8 mouse cellular contexts compared by ENCODE assay signal in genomic region chr6:145275586-145276219, GRCm38 (mm10). TPM values are rescaled to one million over a fixed set of nuclear protein-coding genes. Genes with fewer than 3 reads are reported as not detected.
A peak's percentile ranks its signal among the peaks of the same experiment; 100 is the strongest.
DNase-seq lines count a peak whose midpoint lies in the region; ATAC-seq lines count a peak whose summit lies in the region.

No protein-coding gene starts in this region.

- H3K4me3 ChIP-seq in heart, embryonic 10.5 days: peak overlapping the region; percentile 50
- H3K4me3 ChIP-seq in hindbrain, embryonic 10.5 days: peak overlapping the region; percentile 39

- peaks cover 11% of the 10 kb centered on the region for H3K4me1 ChIP-seq in heart, embryonic 10.5 days
- H3K4me1 ChIP-seq in hindbrain, embryonic 10.5 days (replicated peaks): peaks cover 17% of the 10 kb centered on the region

- WGBS in heart, embryonic 10.5 days: 48% methylated on average over 6 of the region's 6 CpGs
- 47% methylated on average over 6 of the region's 6 CpGs for WGBS in hindbrain, embryonic 10.5 days

- no peaks in the 10 kb centered on the region for H3K9me3 ChIP-seq in heart, embryonic 10.5 days
- no peaks in the 10 kb centered on the region for H3K9me3 ChIP-seq in hindbrain, embryonic 10.5 days

- DNase-seq in heart, embryonic 10.5 days (ENCODE audit: low spot score): no peak
- DNase-seq in heart, adult 9 months (ENCODE audit: low spot score in 2 of 2): no peak
- peak; percentile 97 for DNase-seq in ES-CJ7 (ENCODE audit: low read depth, low spot score)
- no peak for DNase-seq in hindbrain, embryonic 10.5 days (ENCODE audit: low spot score)
- no peak for DNase-seq in left cerebral cortex, postnatal 10 days (ENCODE audit: extremely low spot score in 1 of 2, low spot score in 2 of 2)
- no peak for DNase-seq in left cerebral cortex, postnatal 25 days (ENCODE audit: low spot score in 2 of 2)
- no peak for DNase-seq in right cerebral cortex, postnatal 10 days (ENCODE audit: low spot score in 2 of 2)

- peaks cover 90% of the 10 kb centered on the region for H3K27me3 ChIP-seq in heart, embryonic 10.5 days (ENCODE audit: insufficient read depth, poor library complexity, severe bottlenecking)
- peaks cover 19% of the 10 kb centered on the region; the same call in 1 of the 2 replicates for H3K27me3 ChIP-seq in hindbrain, embryonic 10.5 days (ENCODE audit: insufficient read depth, poor library complexity, severe bottlenecking)

- H3K36me3 ChIP-seq in heart, embryonic 10.5 days: no peaks in the 10 kb centered on the region
- no peaks in the 10 kb centered on the region for H3K36me3 ChIP-seq in hindbrain, embryonic 10.5 days

- intact Hi-C loops in left cerebral cortex, postnatal 10 days (cut with DNase I): no loop called here
- intact Hi-C loops in left cerebral cortex, postnatal 25 days (cut with DNase I): no loop called here

- 0 out of 2 replicates have a peak overlapping the region, but pooled peaks have one; percentile 67 for H3K27ac ChIP-seq in heart, embryonic 10.5 days
- no peak overlapping the region for H3K27ac ChIP-seq in hindbrain, embryonic 10.5 days

- ATAC-seq in megakaryocyte-erythroid progenitor cell, adult 5-6 weeks (replicated peaks; ENCODE audit: low FRiP score, low TSS enrichment, poor library complexity, severe bottlenecking): 0 out of 2 replicates have a peak, but pooled peaks have one; percentile 0

RNA-seq across cellular contexts. Expression of gene Kras, which starts 25.7 kb away (rescaled TPM):
- polyA plus RNA-seq in heart, embryonic 10.5 days (2016; fragmentation: Nextera tagmentation; extraction: Ambion mirVana): 45.2 and 70.6 TPM in 2 replicates
- polyA plus RNA-seq in hindbrain, embryonic 10.5 days (2016; fragmentation: Nextera tagmentation; extraction: Ambion mirVana): 84.0 and 91.2 TPM in 2 replicates
- total RNA-seq in megakaryocyte-erythroid progenitor cell, adult 5-6 weeks (2014; fragmentation: Nextera tagmentation): 29.6 and 36.8 TPM in 2 replicates
- total RNA-seq in megakaryocyte-erythroid progenitor cell, adult 5-6 weeks (2017): 27.7 and 28.0 TPM in 2 replicates
- 10 to 100 TPM; 86.6 to 88.5 TPM for total RNA-seq in left cerebral cortex, postnatal 10 days (2021)
- 10 to 100 TPM; 79.2 to 84.0 TPM for total RNA-seq in left cerebral cortex, postnatal 25 days (2021)
